Mouse (Mus musculus): Measurements from ENCODE around the gene Stk32c. TPM values are rescaled to one million over a fixed set of nuclear protein-coding genes. Genes with fewer than 3 reads are reported as not detected.

Stk32c gene
- polyA plus RNA-seq, 1 experiment from 2014 or later = 0.11 TPM

GRCm38 (mm10) chr7:139068182-139068623, 144.9 kb downstream of the Stk32c start:
- DNase-seq (ENCODE audit: low spot score) = peak; percentile 74
- Histone ChIP-seq H3K9ac (ENCODE audit: low read length) (no peak overlapping the region), H3K9me3 (ENCODE audit: control insufficient read depth, low read length) (no peaks in the 10 kb centered on the region), H3K4me1 (replicated peaks; ENCODE audit: control insufficient read depth, insufficient read depth) (no peaks in the 10 kb centered on the region), H3K27me3 (ENCODE audit: control insufficient read depth, insufficient read depth, low read length) (no peaks in the 10 kb centered on the region), H3K4me3 (ENCODE audit: low read depth, low read length) (no peak overlapping the region), H3K4me2 (replicated peaks; ENCODE audit: low read depth) (no peak overlapping the region), H3K36me3 (ENCODE audit: control insufficient read depth, insufficient read depth, low read length) (no peaks in the 10 kb centered on the region), H3K27ac (replicated peaks) (no peak overlapping the region)
- WGBS = 0% methylated on average over 2 of the region's 2 CpGs
- TF ChIP-seq EP300 (optimal IDR thresholded peaks at IDR 0.05) (no peak), CTCF (IDR thresholded peaks at IDR 0.05; ENCODE audit: low read depth) (peak; percentile 72)
- ATAC-seq (ENCODE audit: low FRiP score, low TSS enrichment) = peak; percentile 46; the same call in 1 of the 2 replicates

- no peaks in the 10 kb centered on the region for H3K36me3 ChIP-seq (ENCODE audit: control insufficient read depth, insufficient read depth, low read length)
- H3K4me2 ChIP-seq (replicated peaks; ENCODE audit: low read depth) = no peak overlapping the region
- no peaks in the 10 kb centered on the region for H3K27me3 ChIP-seq (ENCODE audit: control insufficient read depth, insufficient read depth, low read length)
- TF ChIP-seq EP300 (optimal IDR thresholded peaks at IDR 0.05) = no peak
- TF ChIP-seq CTCF (IDR thresholded peaks at IDR 0.05; ENCODE audit: low read depth) = peak; percentile 54
- WGBS = 61% methylated on average over 4 of the region's 4 CpGs
- H3K9ac ChIP-seq (ENCODE audit: low read length) = no peak overlapping the region
- DNase-seq (ENCODE audit: low spot score) (no peak), ATAC-seq (ENCODE audit: low FRiP score, low TSS enrichment) (no peak)
- no peak overlapping the region for H3K27ac ChIP-seq (replicated peaks)
- no peak overlapping the region for H3K4me3 ChIP-seq (ENCODE audit: low read depth, low read length)
- H3K9me3 ChIP-seq (ENCODE audit: control insufficient read depth, low read length) = no peaks in the 10 kb centered on the region
- no peaks in the 10 kb centered on the region for H3K4me1 ChIP-seq (replicated peaks; ENCODE audit: control insufficient read depth, insufficient read depth)
These were observed 149.7 kb downstream of the Stk32c start for GRCm38 (mm10) chr7:139063406-139063805.

Other genes with a start within 250 kb of the Stk32c start
- 4.8 and 5.1 TPM in 2 replicates for gene Dpysl4, start 127.3 kb downstream of the Stk32c start, polyA plus RNA-seq (2015; fragmentation: Nextera tagmentation; extraction: Ambion mirVana)
- 3.6 and 5.1 TPM in 2 replicates for gene Lrrc27, start 319 bp downstream of the Stk32c start, polyA plus RNA-seq (2015; fragmentation: Nextera tagmentation; extraction: Ambion mirVana)
- 16.0 and 17.2 TPM in 2 replicates for gene Pwwp2b, start 35.2 kb upstream of the Stk32c start, polyA plus RNA-seq (2015; fragmentation: Nextera tagmentation; extraction: Ambion mirVana)
- gene Inpp5a, start 175.8 kb upstream of the Stk32c start, polyA plus RNA-seq (2015; fragmentation: Nextera tagmentation; extraction: Ambion mirVana) = 25.4 and 27.6 TPM in 2 replicates